ENCODE assay signal across 21 mouse cellular contexts in genomic region chr7:74498266-74498980, GRCm38 (mm10). TPM values are rescaled to one million over a fixed set of nuclear protein-coding genes. Genes with fewer than 3 reads are reported as not detected.
A peak's percentile ranks its signal among the peaks of the same experiment; 100 is the strongest.
DNase-seq lines count a peak whose midpoint lies in the region; ATAC-seq and TF ChIP-seq lines count a peak whose summit lies in the region.
"Had no signal": no experiment of that assay in that cellular context is flagged by ENCODE, and none has a peak within 500 bp of the region (broad histone marks: within the 10 kb centered on the region; RNA-seq: fewer than 3 reads in every experiment).

No protein-coding gene starts in this region.

- H3K9me3 ChIP-seq in forebrain, embryonic 14.5 days (replicated peaks; ENCODE audit: control insufficient read depth, low read length) = no peaks in the 10 kb centered on the region
- H3K9me3 ChIP-seq in forebrain, embryonic 10.5 days = no peaks in the 10 kb centered on the region
- H3K9me3 ChIP-seq: embryonic facial prominence, embryonic 10.5 days; embryonic facial prominence, embryonic 12.5 days; forebrain, embryonic 12.5 days; forebrain, embryonic 15.5 days had no signal

- no peak for TF ChIP-seq CTCF in brain, embryonic 14.5 days (IDR thresholded peaks at IDR 0.05; ENCODE audit: borderline replicate concordance, extremely low read depth, insufficient read depth, insufficient read length)

- peak; percentile 34 for DNase-seq in forebrain, embryonic 14.5 days (ENCODE audit: low spot score)
- no peak for DNase-seq in forebrain, embryonic 10.5 days (ENCODE audit: extremely low spot score, low spot score)
- peak; percentile 62 for DNase-seq in kidney, adult 9 months
- no peak for DNase-seq in kidney, adult 8-10 months
- DNase-seq in Muller cell, postnatal 12 days (ENCODE audit: inconsistent ontology term) = peak; percentile 85
- peak; percentile 67 for DNase-seq in brain, embryonic 14.5 days (ENCODE audit: low read depth)
- DNase-seq in T-cell, adult 2 months (ENCODE audit: low spot score) = no peak
- DNase-seq: adrenal gland, adult 2 months; adrenal gland, postnatal 10 days; adrenal gland, postnatal 25 days; cerebellum, adult 11 months; cerebellum, adult 18-20 months; cerebellum, adult 8-10 months; cerebellum, adult 9-11 months; cerebellum, postnatal 25 days; forebrain, postnatal 0 days had no signal

- 49% methylated on average over 4 of the region's 4 CpGs for WGBS in forebrain, embryonic 14.5 days
- 86% methylated on average over 4 of the region's 4 CpGs for WGBS in forebrain, embryonic 10.5 days

- no peak overlapping the region for H3K4me2 ChIP-seq in forebrain, embryonic 14.5 days (ENCODE audit: low read length)
- H3K4me2 ChIP-seq: embryonic facial prominence, embryonic 12.5 days; forebrain, embryonic 12.5 days; forebrain, embryonic 15.5 days had no signal

- ATAC-seq in forebrain, embryonic 14.5 days = no peak
- ATAC-seq: forebrain, embryonic 15.5 days; forebrain, postnatal 0 days; Patski had no signal

- H3K27ac ChIP-seq in forebrain, embryonic 14.5 days (ENCODE audit: low read depth, low read length) = no peak overlapping the region
- no peak overlapping the region for H3K27ac ChIP-seq in forebrain, embryonic 10.5 days
- H3K27ac ChIP-seq: embryonic facial prominence, embryonic 10.5 days; embryonic facial prominence, embryonic 12.5 days; forebrain, embryonic 12.5 days; forebrain, embryonic 15.5 days had no signal

- no peaks in the 10 kb centered on the region for H3K36me3 ChIP-seq in forebrain, embryonic 14.5 days (ENCODE audit: control insufficient read depth, insufficient read depth, low read length)
- H3K36me3 ChIP-seq in forebrain, embryonic 10.5 days (replicated peaks) = no peaks in the 10 kb centered on the region
- H3K36me3 ChIP-seq: embryonic facial prominence, embryonic 10.5 days; embryonic facial prominence, embryonic 12.5 days; forebrain, embryonic 12.5 days; forebrain, embryonic 15.5 days had no signal

- TF ChIP-seq POLR2A in brain, embryonic 14.5 days (IDR thresholded peaks at IDR 0.05; ENCODE audit: borderline replicate concordance, extremely low read depth, insufficient read depth, insufficient read length, poor library complexity, severe bottlenecking) = no peak

- H3K4me3 ChIP-seq in forebrain, embryonic 14.5 days (ENCODE audit: low read depth, low read length) = no peak overlapping the region
- no peak overlapping the region for H3K4me3 ChIP-seq in forebrain, embryonic 10.5 days
- H3K4me3 ChIP-seq: embryonic facial prominence, embryonic 10.5 days; embryonic facial prominence, embryonic 12.5 days; forebrain, embryonic 12.5 days; forebrain, embryonic 15.5 days had no signal

- no peak overlapping the region for H3K9ac ChIP-seq in forebrain, embryonic 14.5 days (ENCODE audit: low read length)
- H3K9ac ChIP-seq: embryonic facial prominence, embryonic 12.5 days; forebrain, embryonic 12.5 days; forebrain, embryonic 15.5 days; forebrain, postnatal 0 days had no signal

- H3K4me1 ChIP-seq in forebrain, embryonic 14.5 days (ENCODE audit: control insufficient read depth, insufficient read depth, low read length) = peaks cover 3% of the 10 kb centered on the region
- H3K4me1 ChIP-seq in forebrain, embryonic 10.5 days = peaks cover 8% of the 10 kb centered on the region

- H3K27me3 ChIP-seq in forebrain, embryonic 14.5 days (replicated peaks; ENCODE audit: control insufficient read depth, insufficient read depth, low read length) = peaks cover 14% of the 10 kb centered on the region; the same call in 1 of the 2 replicates
- H3K27me3 ChIP-seq in forebrain, embryonic 10.5 days (ENCODE audit: poor library complexity, severe bottlenecking) = peaks cover 77% of the 10 kb centered on the region
- H3K27me3 ChIP-seq: embryonic facial prominence, embryonic 12.5 days; Patski had no signal

RNA-seq across cellular contexts. Expression of gene Slco3a1, which starts 56.2 kb away (rescaled TPM):
- 12.4 and 14.0 TPM in 2 replicates for polyA plus RNA-seq in forebrain, embryonic 14.5 days (2014; fragmentation: Nextera tagmentation; extraction: Ambion mirVana)
- 4.9 and 5.2 TPM in 2 replicates for polyA plus RNA-seq in forebrain, embryonic 10.5 days (2016; fragmentation: Nextera tagmentation; extraction: Ambion mirVana)
- polyA plus RNA-seq in brain, embryonic 14.5 days (2012; rRNA removed) = 21.4 and 21.6 TPM in 2 replicates

Comparison
In these comparisons a context has a peak if more than half of its experiments do, and no peak if none do; other contexts are left out.
1. DNase-seq: peak in forebrain, embryonic 14.5 days (single experiment), kidney, adult 9 months (single experiment), Muller cell, postnatal 12 days (single experiment) and brain, embryonic 14.5 days (single experiment); none in forebrain, embryonic 10.5 days (single experiment), kidney, adult 8-10 months (0 of 2) and T-cell, adult 2 months (single experiment).